Mouse (Mus musculus) heart, adult 2 months (tissue): ENCODE results near the gene Trnau1ap. TPM values are rescaled to one million over a fixed set of nuclear protein-coding genes. Genes with fewer than 3 reads are reported as not detected.
A peak's percentile ranks its signal among the peaks of the same experiment; 100 is the strongest.

ENCODE experiments used
- DNase-seq, 2 experiments: peaks; one replicate each; pipeline ENCODE4 v3.0.0; 2021
- H3K27ac ChIP-seq: fragments of 200-600 bp; 2 replicates; pipeline ENCODE4 v1.8.1; 2022
- H3K27me3 ChIP-seq: fragments of 200-500 bp; 2 replicates; pipeline ENCODE4 v1.6.1; 2012; ENCODE audit warnings: mild to moderate bottlenecking, low read length, inconsistent platforms, mixed read lengths; ENCODE audit not compliant: control insufficient read depth, insufficient read depth
- H3K36me3 ChIP-seq: fragments of 200-500 bp; 2 replicates; pipeline ENCODE4 v1.6.1; 2012; ENCODE audit warnings: low read length, inconsistent platforms; ENCODE audit not compliant: control insufficient read depth, insufficient read depth
- H3K4me1 ChIP-seq: fragments of 200-500 bp; 2 replicates; pipeline ENCODE4 v1.6.1; 2011; ENCODE audit warnings: low read length; ENCODE audit not compliant: control insufficient read depth, insufficient read depth
- H3K4me3 ChIP-seq: fragments of 200-600 bp; 2 replicates; pipeline ENCODE4 v1.8.1; 2022
- H3K79me2 ChIP-seq: fragments of 200-500 bp; replicated peaks from 2 replicates; pipeline ENCODE4 v1.6.1; 2012; ENCODE audit warnings: mild to moderate bottlenecking, inconsistent platforms, low read length, moderate library complexity, mixed read lengths; ENCODE audit not compliant: control insufficient read depth, insufficient read depth
- H3K9ac ChIP-seq: fragments of 200-500 bp; 2 replicates; pipeline ENCODE4 v1.6.1; 2012; ENCODE audit warnings: low read depth, mild to moderate bottlenecking, control low read depth, inconsistent platforms, low read length, mixed read lengths
- CTCF ChIP-seq: fragments of 200-600 bp; IDR thresholded peaks from 2 replicates; pipeline ENCODE4 v1.8.1; 2022; ENCODE audit warnings: antibody characterized with exemption, mild to moderate bottlenecking, moderate library complexity
- EP300 ChIP-seq: fragments of 200-500 bp; IDR thresholded peaks from 2 replicates; pipeline ENCODE4 v1.6.1; 2011; ENCODE audit warnings: low read depth, low read length, control low read depth; ENCODE audit not compliant: insufficient read depth
- POLR2A ChIP-seq: fragments of 200-500 bp; IDR thresholded peaks from 2 replicates; pipeline ENCODE4 v1.6.1; 2011; ENCODE audit warnings: mild to moderate bottlenecking, low read depth, low read length, control low read depth; ENCODE audit not compliant: insufficient read depth
- WGBS: fragments of 180-500 bp; shearing (Covaris S2); methylation state at CpG from one replicate; pipeline ENCODE4 v1.1.7; 2018; 5-methylcytosine and 5-hydroxymethylcytosine counted together
- intact Hi-C: fragments of 180-260 bp; cut with DNase I; formaldehyde crosslinking; loops from one replicate; pipeline ENCODE4 v1.15.1; 2025
- polyA plus RNA-seq: library from polyadenylated mRNA; depleted of rRNA; stranded (reverse); fragments of >200 nt; gene quantifications from 2 replicates; pipeline ENCODE4 v1.2.3, GENCODE M21; 2012
- total RNA-seq, 2 experiments: library from RNA; stranded (reverse); gene quantifications; 2 replicates each; pipeline ENCODE4 v1.2.3; 2021

Gene Trnau1ap
- total and polyA plus RNA-seq, 3 experiments = 14.9 to 24.6 (median 21.3) TPM

- no peaks in the 10 kb centered on the region for H3K27me3 ChIP-seq
- no peaks in the 10 kb centered on the region for H3K36me3 ChIP-seq
- intact Hi-C loops = no loop called here
- no peaks in the 10 kb centered on the region; the same call in 1 of the 2 replicates for H3K4me1 ChIP-seq
- TF ChIP-seq POLR2A = no peak
- H3K4me3 ChIP-seq = no peak overlapping the region
- H3K79me2 ChIP-seq = peaks cover 4% of the 10 kb centered on the region
- 57% methylated on average over 13 of the region's 13 CpGs for WGBS
- DNase-seq = peak; percentile 59 to 78
- no peak overlapping the region for H3K9ac ChIP-seq
- peak overlapping the region; percentile 36; the same call in 1 of the 2 replicates for H3K27ac ChIP-seq
Observed at GRCm38 (mm10) chr4:132338943-132339342, 9.6 kb upstream of the Trnau1ap start.

- H3K36me3 ChIP-seq = no peaks in the 10 kb centered on the region; the same call in 1 of the 2 replicates
- DNase-seq = no peak
- H3K4me1 ChIP-seq = peaks cover 1% of the 10 kb centered on the region
- H3K79me2 ChIP-seq = no peaks in the 10 kb centered on the region
- H3K9ac ChIP-seq = no peak overlapping the region
- intact Hi-C loops = no loop called here
- no peak overlapping the region for H3K27ac ChIP-seq
- 58% methylated on average over 6 of the region's 6 CpGs for WGBS
- no peak overlapping the region for H3K4me3 ChIP-seq
- H3K27me3 ChIP-seq = no peaks in the 10 kb centered on the region
- TF ChIP-seq POLR2A (no peak), EP300 (no peak), CTCF (no peak)
Observed at GRCm38 (mm10) chr4:132332880-132333279, 3.5 kb upstream of the Trnau1ap start.

- Histone ChIP-seq H3K4me1 (peaks cover 1% of the 10 kb centered on the region), H3K79me2 (no peaks in the 10 kb centered on the region), H3K4me3 (no peak overlapping the region), H3K27me3 (no peaks in the 10 kb centered on the region), H3K36me3 (no peaks in the 10 kb centered on the region; the same call in 1 of the 2 replicates), H3K27ac (no peak overlapping the region), H3K9ac (no peak overlapping the region)
- intact Hi-C loops = no loop called here
- no peak for TF ChIP-seq CTCF
- no peak for TF ChIP-seq POLR2A
- no peak for TF ChIP-seq EP300
- no peak for DNase-seq
- WGBS = 77% methylated on average over 3 of the region's 3 CpGs
Observed at GRCm38 (mm10) chr4:132331960-132332359, 2.6 kb upstream of the Trnau1ap start.

- Histone ChIP-seq H3K4me1 (peaks cover 1% of the 10 kb centered on the region), H3K79me2 (no peaks in the 10 kb centered on the region), H3K9ac (peak overlapping the region; percentile 76), H3K4me3 (peak overlapping the region; percentile 74), H3K27ac (peak overlapping the region; percentile 87), H3K27me3 (no peaks in the 10 kb centered on the region), H3K36me3 (no peaks in the 10 kb centered on the region; the same call in 1 of the 2 replicates)
- TF ChIP-seq EP300 (no peak), CTCF (no peak)
- no peak for DNase-seq
- intact Hi-C loops = loop anchor here (2.0 kb wide), 1 partner anchor 15 kb away; no protein-coding TSS in a partner anchor
- 13% methylated on average over 10 of the region's 10 CpGs for WGBS
Observed at GRCm38 (mm10) chr4:132329835-132330354, 557 bp upstream of the Trnau1ap start.

- DNase-seq = no peak
- 62% methylated on average over 14 of the region's 14 CpGs for WGBS
- TF ChIP-seq EP300 (no peak), POLR2A (no peak), CTCF (no peak)
Observed at GRCm38 (mm10) chr4:132328391-132328982, 851 bp downstream of the Trnau1ap start.

GRCm38 (mm10) chr4:132326481-132326880 is 2.9 kb downstream of the Trnau1ap start:
- TF ChIP-seq EP300 (no peak), POLR2A (no peak), CTCF (no peak)

More at GRCm38 (mm10) chr4:132328391-132328982, 851 bp downstream of the Trnau1ap start:
- H3K27ac ChIP-seq = peak overlapping the region; percentile 87
- peak overlapping the region; percentile 91 for H3K9ac ChIP-seq
- no peaks in the 10 kb centered on the region; the same call in 1 of the 2 replicates for H3K36me3 ChIP-seq
- peaks cover 1% of the 10 kb centered on the region for H3K4me1 ChIP-seq
- H3K79me2 ChIP-seq = no peaks in the 10 kb centered on the region
- H3K4me3 ChIP-seq = peak overlapping the region; percentile 74
- intact Hi-C loops = loop anchor here (2.0 kb wide), 1 partner anchor 16 kb away; no protein-coding TSS in a partner anchor
- no peaks in the 10 kb centered on the region for H3K27me3 ChIP-seq

More at GRCm38 (mm10) chr4:132326481-132326880, 2.9 kb downstream of the Trnau1ap start:
- Histone ChIP-seq H3K36me3 (no peaks in the 10 kb centered on the region; the same call in 1 of the 2 replicates), H3K9ac (no peak overlapping the region), H3K4me1 (peaks cover 1% of the 10 kb centered on the region), H3K4me3 (no peak overlapping the region), H3K27me3 (no peaks in the 10 kb centered on the region), H3K79me2 (no peaks in the 10 kb centered on the region), H3K27ac (no peak overlapping the region)
- intact Hi-C loops = no loop called here
- no peak for DNase-seq
- WGBS = 83% methylated on average over 5 of the region's 5 CpGs
